Mouse (Mus musculus) embryonic facial prominence, embryonic 15.5 days (tissue): Measurements from ENCODE around the gene Gm37240. TPM values are rescaled to one million over a fixed set of nuclear protein-coding genes. Genes with fewer than 3 reads are reported as not detected.
A peak's percentile ranks its signal among the peaks of the same experiment; 100 is the strongest.

Source experiments
- ATAC-seq: fragments of 200-750 bp; cut with Nextera tagmentation; 2 replicates; pipeline ENCODE4 v1.8.0; 2017; ENCODE audit warnings: low read depth, moderate TSS enrichment; ENCODE audit not compliant: insufficient number of reproducible peaks, low FRiP score, low TSS enrichment
- H3K27ac ChIP-seq: fragments of 300-500 bp; sonication (generic); replicated peaks from 2 replicates; pipeline ENCODE4 v1.5.1; 2015; ENCODE audit warnings: mild to moderate bottlenecking, inconsistent platforms
- H3K27me3 ChIP-seq: fragments of 300-500 bp; sonication (generic); 2 replicates; pipeline ENCODE4 v1.6.1; 2015; ENCODE audit warnings: inconsistent platforms
- H3K36me3 ChIP-seq: fragments of 300-500 bp; sonication (generic); 2 replicates; pipeline ENCODE4 v1.6.1; 2015; ENCODE audit warnings: mild to moderate bottlenecking, inconsistent platforms
- H3K4me1 ChIP-seq: fragments of 300-500 bp; sonication (generic); 2 replicates; pipeline ENCODE4 v1.6.1; 2015; ENCODE audit warnings: inconsistent platforms
- H3K4me2 ChIP-seq: fragments of 300-500 bp; sonication (generic); replicated peaks from 2 replicates; pipeline ENCODE4 v1.6.1; 2015; ENCODE audit warnings: mild to moderate bottlenecking, inconsistent platforms
- H3K4me3 ChIP-seq: fragments of 300-500 bp; sonication (generic); replicated peaks from 2 replicates; pipeline ENCODE4 v1.5.1; 2015; ENCODE audit warnings: mild to moderate bottlenecking, inconsistent platforms
- H3K9ac ChIP-seq: fragments of 300-500 bp; sonication (generic); 2 replicates; pipeline ENCODE4 v1.6.1; 2015; ENCODE audit warnings: inconsistent platforms
- H3K9me3 ChIP-seq: fragments of 300-500 bp; sonication (generic); replicated peaks from 2 replicates; pipeline ENCODE4 v1.6.1; 2016; ENCODE audit warnings: inconsistent platforms
- WGBS: fragments of 180-500 bp; shearing (Covaris S2); methylation state at CpG from one replicate; pipeline ENCODE4 v1.1.7; 2015; 5-methylcytosine and 5-hydroxymethylcytosine counted together
- polyA plus RNA-seq: library from polyadenylated mRNA; unstranded; fragments of >200 nt; fragmentation: Nextera tagmentation; extraction: Ambion mirVana; gene quantifications from 2 replicates; pipeline ENCODE4 v1.2.1, GENCODE M21; 2015

The Gm37240 gene
- polyA plus RNA-seq, 1 experiment from 2014 or later = 12.8 TPM

DNA sequence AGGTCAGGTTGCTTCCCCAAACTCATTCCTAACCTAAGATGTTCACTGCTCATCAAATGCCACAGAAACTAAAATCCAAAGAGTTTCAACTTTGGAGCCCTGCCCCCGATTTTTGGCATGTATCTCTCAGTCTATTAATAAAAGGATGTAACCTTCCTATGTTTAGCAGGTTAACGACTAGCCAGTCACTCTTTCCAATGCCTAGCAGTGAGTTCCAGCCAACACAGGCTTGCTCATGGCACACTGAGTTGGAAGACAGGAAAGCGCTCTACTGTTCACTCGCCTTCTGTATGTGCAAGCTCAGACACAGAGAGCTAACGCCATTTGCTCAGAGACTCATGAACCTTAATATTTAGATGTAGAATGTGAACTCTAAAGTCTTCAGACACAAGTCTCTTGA is 604.5 kb downstream of the Gm37240 start:
- Histone ChIP-seq H3K27ac (no peak overlapping the region), H3K9ac (no peak overlapping the region), H3K27me3 (no peaks in the 10 kb centered on the region), H3K9me3 (no peaks in the 10 kb centered on the region), H3K4me1 (no peaks in the 10 kb centered on the region), H3K4me3 (no peak overlapping the region), H3K36me3 (no peaks in the 10 kb centered on the region), H3K4me2 (no peak overlapping the region)
- ATAC-seq = no peak
- WGBS = 90% methylated on average over 5 of the region's 5 CpGs

DNA sequence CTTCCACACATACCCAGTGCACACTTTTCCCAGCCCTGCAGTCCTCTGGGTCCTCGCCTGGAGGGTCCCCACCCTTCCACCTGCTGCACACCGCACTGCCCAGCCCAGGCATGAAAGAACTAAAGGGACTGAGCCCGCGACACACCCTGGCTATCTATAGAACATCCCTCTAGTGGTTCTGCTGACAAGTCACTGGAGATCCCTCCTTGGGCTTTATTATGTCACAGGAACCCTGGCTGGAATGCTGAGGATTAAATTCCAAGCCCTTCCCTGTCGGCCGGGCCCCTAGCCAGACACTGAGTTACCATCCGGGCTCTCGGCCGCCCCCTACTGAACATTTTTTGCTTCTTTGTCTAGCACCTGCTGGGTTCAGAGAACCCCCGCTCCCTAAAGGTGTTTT is 612.2 kb downstream of the Gm37240 start:
- Histone ChIP-seq H3K4me2 (no peak overlapping the region), H3K9me3 (no peaks in the 10 kb centered on the region), H3K4me1 (peaks cover 7% of the 10 kb centered on the region), H3K27me3 (no peaks in the 10 kb centered on the region), H3K9ac (no peak overlapping the region), H3K27ac (no peak overlapping the region), H3K4me3 (no peak overlapping the region), H3K36me3 (no peaks in the 10 kb centered on the region)
- WGBS = 31% methylated on average over 10 of the region's 10 CpGs
- peak; percentile 82 for ATAC-seq

DNA sequence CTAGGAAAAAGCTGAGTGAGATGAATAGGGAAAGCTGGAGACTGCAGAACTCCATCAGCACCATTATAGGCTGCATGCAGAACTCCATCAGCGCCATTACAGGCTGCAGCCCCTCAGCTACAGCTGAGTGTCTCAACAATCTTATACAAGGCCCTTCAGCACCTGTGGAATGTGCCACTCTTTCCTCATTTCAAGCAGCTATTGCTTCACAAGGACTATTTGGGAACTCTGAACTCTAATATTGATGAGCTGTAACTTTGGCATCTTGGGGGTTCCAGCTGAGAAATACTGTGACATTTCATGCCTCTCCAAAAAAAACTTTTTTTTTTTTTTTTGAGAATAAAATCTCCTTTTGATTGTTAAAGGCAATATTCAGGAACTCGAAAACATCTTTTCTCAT is 615.8 kb downstream of the Gm37240 start:
- Histone ChIP-seq H3K9me3 (no peaks in the 10 kb centered on the region), H3K4me1 (peaks cover 7% of the 10 kb centered on the region), H3K9ac (no peak overlapping the region), H3K4me3 (no peak overlapping the region), H3K4me2 (no peak overlapping the region), H3K27ac (no peak overlapping the region), H3K27me3 (no peaks in the 10 kb centered on the region), H3K36me3 (no peaks in the 10 kb centered on the region)
- WGBS = 87% methylated on average over 2 of the region's 2 CpGs
- ATAC-seq = no peak

- no peaks in the 10 kb centered on the region for H3K4me1 ChIP-seq
- no peak overlapping the region for H3K9ac ChIP-seq
- no peaks in the 10 kb centered on the region for H3K27me3 ChIP-seq
- no peak overlapping the region for H3K27ac ChIP-seq
- 74% methylated on average over 2 of the region's 2 CpGs for WGBS
- no peak for ATAC-seq
- H3K9me3 ChIP-seq = no peaks in the 10 kb centered on the region
- H3K4me3 ChIP-seq = no peak overlapping the region
- no peaks in the 10 kb centered on the region for H3K36me3 ChIP-seq
- no peak overlapping the region for H3K4me2 ChIP-seq
Observed at GRCm38 (mm10) chr3:85264963-85265362, 622.4 kb downstream of the Gm37240 start.

GRCm38 (mm10) chr3:85264546-85264945 is 622.8 kb downstream of the Gm37240 start:
- Histone ChIP-seq H3K4me1 (no peaks in the 10 kb centered on the region), H3K9me3 (no peaks in the 10 kb centered on the region), H3K9ac (no peak overlapping the region), H3K4me3 (no peak overlapping the region), H3K36me3 (no peaks in the 10 kb centered on the region), H3K4me2 (no peak overlapping the region), H3K27me3 (no peaks in the 10 kb centered on the region), H3K27ac (no peak overlapping the region)
- 75% methylated on average over 6 of the region's 6 CpGs for WGBS
- no peak for ATAC-seq

DNA sequence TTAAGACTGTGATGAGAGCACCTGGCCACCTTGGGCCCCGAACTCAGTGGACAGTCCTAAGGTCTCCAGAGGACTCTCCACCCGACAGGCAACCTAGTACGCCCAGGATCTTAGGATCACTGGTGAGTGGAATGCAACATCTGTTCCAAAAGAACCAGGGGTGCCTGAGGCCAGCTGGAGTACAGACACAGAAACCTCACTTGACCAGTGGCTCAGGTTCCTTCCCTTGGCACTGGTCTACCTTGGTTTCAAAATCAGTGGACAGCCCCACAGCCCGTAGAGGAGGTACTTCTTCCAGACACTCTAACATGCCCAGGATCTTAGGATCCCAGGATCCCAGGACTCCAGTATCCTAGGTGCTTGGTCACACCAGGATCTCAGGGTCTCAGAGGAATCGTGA is 632.8 kb downstream of the Gm37240 start:
- no peaks in the 10 kb centered on the region for H3K4me1 ChIP-seq
- H3K4me3 ChIP-seq = no peak overlapping the region
- no peaks in the 10 kb centered on the region for H3K36me3 ChIP-seq
- ATAC-seq = no peak
- 88% methylated on average over 5 of the region's 5 CpGs for WGBS
- no peaks in the 10 kb centered on the region for H3K9me3 ChIP-seq
- H3K9ac ChIP-seq = no peak overlapping the region
- no peak overlapping the region for H3K27ac ChIP-seq
- H3K27me3 ChIP-seq = no peaks in the 10 kb centered on the region
- no peak overlapping the region for H3K4me2 ChIP-seq

GRCm38 (mm10) chr3:85251631-85252030 is 635.7 kb downstream of the Gm37240 start:
- no peak overlapping the region for H3K9ac ChIP-seq
- 71% methylated on average over 6 of the region's 6 CpGs for WGBS
- H3K36me3 ChIP-seq = no peaks in the 10 kb centered on the region
- no peaks in the 10 kb centered on the region for H3K27me3 ChIP-seq
- H3K4me1 ChIP-seq = no peaks in the 10 kb centered on the region
- H3K4me2 ChIP-seq = no peak overlapping the region
- no peaks in the 10 kb centered on the region for H3K9me3 ChIP-seq
- no peak for ATAC-seq
- no peak overlapping the region for H3K27ac ChIP-seq
- no peak overlapping the region for H3K4me3 ChIP-seq

DNA sequence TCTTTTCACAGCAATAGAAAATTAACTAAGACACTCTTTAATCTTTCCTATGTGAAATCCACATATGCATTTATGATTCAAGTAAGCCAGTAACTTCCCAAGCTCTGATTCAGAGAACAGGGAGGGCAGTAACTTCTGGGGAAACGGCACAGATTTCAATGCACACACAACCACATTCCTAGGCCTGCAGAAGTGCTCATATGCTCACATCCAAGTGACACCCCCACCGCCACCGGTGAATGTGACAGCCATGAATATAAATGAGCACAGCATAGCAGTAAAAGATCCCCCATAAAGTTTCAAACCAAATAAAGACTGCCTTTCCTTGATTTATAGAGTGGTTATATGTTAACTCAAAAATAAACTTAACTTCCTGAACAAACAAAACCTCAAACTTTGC is 641.2 kb downstream of the Gm37240 start:
- H3K9me3 ChIP-seq = no peaks in the 10 kb centered on the region
- no peaks in the 10 kb centered on the region for H3K27me3 ChIP-seq
- ATAC-seq = no peak
- no peak overlapping the region for H3K4me3 ChIP-seq
- 67% methylated on average over 3 of the region's 3 CpGs for WGBS
- H3K4me2 ChIP-seq = no peak overlapping the region
- no peak overlapping the region for H3K9ac ChIP-seq
- H3K4me1 ChIP-seq = no peaks in the 10 kb centered on the region
- H3K36me3 ChIP-seq = no peaks in the 10 kb centered on the region
- no peak overlapping the region for H3K27ac ChIP-seq

GRCm38 (mm10) chr3:85236546-85236945 is 650.8 kb downstream of the Gm37240 start:
- Histone ChIP-seq H3K4me1 (no peaks in the 10 kb centered on the region), H3K27ac (no peak overlapping the region), H3K36me3 (no peaks in the 10 kb centered on the region), H3K9ac (no peak overlapping the region), H3K4me3 (no peak overlapping the region), H3K27me3 (no peaks in the 10 kb centered on the region), H3K4me2 (no peak overlapping the region), H3K9me3 (no peaks in the 10 kb centered on the region)
- no peak for ATAC-seq
- WGBS = 85% methylated on average over 3 of the region's 3 CpGs

DNA sequence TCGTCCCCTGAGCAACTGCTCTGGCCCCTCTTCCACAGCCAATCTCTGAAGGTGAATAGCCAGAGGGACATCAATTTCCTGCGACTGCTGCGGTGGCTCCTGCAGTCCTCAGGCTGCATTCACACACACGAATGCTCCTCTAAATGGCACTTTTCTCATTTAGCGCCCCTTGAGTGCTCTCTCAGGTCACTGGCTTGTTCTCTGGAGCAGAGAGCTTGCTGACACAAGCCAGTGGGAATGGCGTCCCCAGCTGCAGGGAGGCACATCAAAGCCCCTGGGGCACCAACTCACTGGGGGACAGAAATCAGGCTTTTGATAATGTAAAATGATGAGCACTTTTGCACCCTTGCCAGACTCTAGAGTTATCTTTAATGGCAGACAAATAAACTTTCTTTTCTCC is 654.5 kb downstream of the Gm37240 start:
- no peaks in the 10 kb centered on the region for H3K4me1 ChIP-seq
- H3K36me3 ChIP-seq = no peaks in the 10 kb centered on the region
- no peaks in the 10 kb centered on the region for H3K9me3 ChIP-seq
- no peak overlapping the region for H3K27ac ChIP-seq
- no peak overlapping the region for H3K4me2 ChIP-seq
- H3K27me3 ChIP-seq = no peaks in the 10 kb centered on the region
- no peak for ATAC-seq
- 39% methylated on average over 6 of the region's 6 CpGs for WGBS
- no peak overlapping the region for H3K9ac ChIP-seq
- no peak overlapping the region for H3K4me3 ChIP-seq

GRCm38 (mm10) chr3:85222046-85222445 is 665.3 kb downstream of the Gm37240 start:
- H3K4me3 ChIP-seq = no peak overlapping the region
- no peaks in the 10 kb centered on the region for H3K4me1 ChIP-seq
- no peaks in the 10 kb centered on the region for H3K27me3 ChIP-seq
- no peak for ATAC-seq
- WGBS = 75% methylated on average over 5 of the region's 5 CpGs
- no peak overlapping the region for H3K4me2 ChIP-seq
- no peak overlapping the region for H3K27ac ChIP-seq
- H3K9me3 ChIP-seq = no peaks in the 10 kb centered on the region
- no peaks in the 10 kb centered on the region for H3K36me3 ChIP-seq
- H3K9ac ChIP-seq = no peak overlapping the region

GRCm38 (mm10) chr3:85214926-85215325 is 672.4 kb downstream of the Gm37240 start:
- Histone ChIP-seq H3K4me3 (no peak overlapping the region), H3K9me3 (no peaks in the 10 kb centered on the region), H3K4me2 (no peak overlapping the region), H3K27ac (no peak overlapping the region), H3K27me3 (no peaks in the 10 kb centered on the region), H3K9ac (no peak overlapping the region), H3K4me1 (no peaks in the 10 kb centered on the region), H3K36me3 (no peaks in the 10 kb centered on the region)
- ATAC-seq = no peak
- 76% methylated on average over 5 of the region's 5 CpGs for WGBS
